Mouse (Mus musculus) hindbrain, embryonic 13.5 days (tissue): ENCODE measurements around the gene Pgm2l1. TPM values are rescaled to one million over a fixed set of nuclear protein-coding genes. Genes with fewer than 3 reads are reported as not detected.

Source experiments
- ATAC-seq: fragments of 200-750 bp; cut with Nextera tagmentation; 2 replicates; pipeline ENCODE4 v1.8.0; 2017; ENCODE audit warnings: moderate TSS enrichment; ENCODE audit not compliant: low FRiP score
- H3K27ac ChIP-seq: fragments of 300-500 bp; sonication (generic); 2 replicates; pipeline ENCODE4 v1.5.1; 2015; ENCODE audit warnings: inconsistent platforms, mild to moderate bottlenecking, moderate library complexity
- H3K27me3 ChIP-seq: fragments of 300-500 bp; sonication (generic); 2 replicates; pipeline ENCODE4 v1.6.1; 2015; ENCODE audit warnings: mild to moderate bottlenecking, inconsistent platforms
- H3K36me3 ChIP-seq: fragments of 300-500 bp; sonication (generic); 2 replicates; pipeline ENCODE4 v1.6.1; 2015; ENCODE audit warnings: mild to moderate bottlenecking, inconsistent platforms
- H3K4me1 ChIP-seq: fragments of 300-500 bp; sonication (generic); replicated peaks from 2 replicates; pipeline ENCODE4 v1.6.1; 2015; ENCODE audit warnings: inconsistent platforms
- H3K4me2 ChIP-seq: fragments of 300-500 bp; sonication (generic); 2 replicates; pipeline ENCODE4 v1.6.1; 2015; ENCODE audit warnings: inconsistent platforms, mild to moderate bottlenecking, moderate library complexity
- H3K4me3 ChIP-seq: fragments of 300-500 bp; sonication (generic); 2 replicates; pipeline ENCODE4 v1.5.1; 2015; ENCODE audit warnings: mild to moderate bottlenecking, inconsistent platforms
- H3K9ac ChIP-seq: fragments of 300-500 bp; sonication (generic); 2 replicates; pipeline ENCODE4 v1.6.1; 2015; ENCODE audit warnings: mild to moderate bottlenecking, inconsistent platforms
- H3K9me3 ChIP-seq: fragments of 300-500 bp; sonication (generic); 2 replicates; pipeline ENCODE4 v1.6.1; 2016; ENCODE audit warnings: inconsistent platforms
- WGBS: fragments of 180-500 bp; shearing (Covaris S2); methylation state at CpG from one replicate; pipeline ENCODE4 v1.1.7; 2015; 5-methylcytosine and 5-hydroxymethylcytosine counted together
- polyA plus RNA-seq: library from polyadenylated mRNA; unstranded; fragments of >200 nt; fragmentation: Nextera tagmentation; extraction: Ambion mirVana; gene quantifications from 2 replicates; pipeline ENCODE4 v1.2.1, GENCODE M21; 2015

The Pgm2l1 gene
- polyA plus RNA-seq = 21.0 and 21.4 TPM in 2 replicates

DNA sequence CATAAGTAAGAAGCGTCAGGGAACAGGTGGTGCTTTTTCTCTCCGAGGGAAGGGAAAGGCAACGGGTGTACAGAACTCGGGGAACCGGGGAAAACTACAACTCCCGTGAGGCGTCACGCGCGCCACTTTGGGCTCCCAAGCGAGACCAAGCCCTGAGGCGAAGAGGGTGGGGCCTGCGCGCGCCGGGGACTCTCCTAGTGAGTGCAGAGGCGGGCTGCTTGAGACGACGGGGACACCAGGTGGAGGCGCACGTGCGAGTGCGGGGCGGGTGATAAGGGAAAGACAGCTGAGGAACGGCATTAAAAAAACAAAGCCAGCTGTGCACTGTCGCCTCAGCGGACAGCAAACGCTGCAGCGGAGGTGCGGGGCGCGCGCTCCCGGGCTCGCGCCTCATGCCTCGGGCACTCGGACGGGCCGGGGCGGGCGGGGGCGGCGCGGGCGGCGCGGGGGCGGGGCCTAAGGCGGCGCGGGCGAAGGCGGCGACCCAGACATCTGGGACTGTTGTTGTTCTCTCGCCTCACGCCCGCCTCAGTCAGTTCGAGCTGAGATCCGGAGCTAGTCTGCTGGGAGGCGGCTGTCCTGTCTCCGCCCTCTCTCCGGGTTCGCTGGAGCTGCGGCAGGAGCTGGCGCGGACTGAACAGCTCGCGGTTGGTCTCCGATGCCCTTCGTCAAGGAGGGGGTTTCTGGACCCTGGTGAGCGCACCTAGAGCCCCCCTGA lies at the start of gene Pgm2l1:
Gene Pgm2l1, plus strand, starts transcription at position 237 of the 718 bp plus-strand sequence.
- peak within 1 kb of the TSS; percentile 75 for H3K4me2 ChIP-seq
- ATAC-seq = peak; percentile 97
- no peaks in the 10 kb centered on the region for H3K36me3 ChIP-seq
- no peaks in the 10 kb centered on the region for H3K9me3 ChIP-seq
- peaks cover 22% of the 10 kb centered on the region for H3K4me1 ChIP-seq
- peak within 1 kb of the TSS; percentile 92 for H3K4me3 ChIP-seq
- peak within 1 kb of the TSS; percentile 95 for H3K27ac ChIP-seq
- H3K27me3 ChIP-seq = no peaks in the 10 kb centered on the region
- WGBS = under 1% methylated on average over 38 of the region's 72 CpGs
- H3K9ac ChIP-seq = peak within 1 kb of the TSS; percentile 94

DNA sequence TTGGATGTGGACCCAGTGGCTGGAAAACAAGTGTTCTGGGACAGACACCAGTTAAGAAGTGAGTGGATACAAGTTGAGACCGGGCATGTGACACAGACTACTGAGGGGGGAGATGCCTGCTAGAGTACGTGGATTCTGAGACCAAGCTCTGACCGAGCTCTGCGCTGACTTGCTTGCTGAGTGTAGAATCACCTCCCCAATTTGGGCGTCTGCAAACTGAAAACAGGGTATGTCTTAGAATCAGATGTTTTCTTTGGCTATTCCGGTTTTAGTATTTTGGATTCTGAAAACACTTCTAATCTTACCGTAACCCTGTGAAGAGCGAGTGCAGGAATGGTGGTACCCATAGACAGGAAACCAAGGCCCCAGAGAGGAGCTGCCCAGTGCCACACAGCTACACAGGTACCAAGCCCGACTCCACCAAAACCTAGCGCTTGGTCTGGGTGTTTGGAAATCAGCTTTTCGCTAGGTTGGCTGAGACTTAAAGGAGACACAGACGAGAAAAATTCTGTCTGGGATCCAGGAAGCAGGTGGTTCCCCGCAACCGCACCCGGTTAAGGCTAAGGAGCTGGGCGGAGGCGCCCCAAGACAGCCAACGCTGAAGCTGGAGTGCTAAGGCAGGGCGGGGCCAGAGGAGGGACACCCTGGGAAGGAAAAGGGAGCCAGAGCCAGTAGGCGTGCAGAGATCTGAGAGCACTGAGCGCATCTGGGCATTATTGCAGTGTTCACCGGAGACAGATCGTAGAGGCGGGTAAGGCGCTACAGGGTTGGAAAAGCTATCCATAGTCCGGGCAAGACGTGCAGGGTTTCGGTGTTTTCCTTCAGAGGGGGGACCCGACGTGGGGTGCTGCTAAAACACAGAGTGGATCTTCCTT lies 48.9 kb upstream of the Pgm2l1 start:
- H3K27me3 ChIP-seq = peaks cover 67% of the 10 kb centered on the region
- ATAC-seq = peak; percentile 74; the same call in 1 of the 2 replicates
- WGBS = 8% methylated on average over 30 of the region's 30 CpGs

DNA sequence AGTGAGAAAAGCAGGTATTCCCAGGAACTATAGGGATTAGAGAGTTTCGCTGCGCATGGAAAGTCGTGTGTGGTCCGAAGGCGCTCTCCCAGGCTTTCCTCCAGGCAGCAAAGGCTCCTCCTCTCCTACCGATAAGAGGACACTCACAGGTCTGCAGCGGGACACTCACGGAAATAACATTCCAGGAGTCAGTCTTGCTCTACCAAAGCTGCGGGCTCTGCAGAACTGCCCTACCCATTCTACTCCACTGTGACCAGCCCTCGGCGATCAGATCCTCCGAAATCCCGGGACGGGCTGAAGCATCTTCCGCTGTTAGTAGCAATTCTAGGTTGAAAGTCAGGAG lies 48.3 kb upstream of the Pgm2l1 start:
- Histone ChIP-seq H3K9ac (peak overlapping the region; percentile 67), H3K4me1 (peaks cover 13% of the 10 kb centered on the region), H3K27me3 (peaks cover 67% of the 10 kb centered on the region), H3K27ac (no peak overlapping the region), H3K36me3 (no peaks in the 10 kb centered on the region), H3K9me3 (no peaks in the 10 kb centered on the region), H3K4me2 (peak overlapping the region; percentile 69), H3K4me3 (peak overlapping the region; percentile 39)
- no peak for ATAC-seq
- WGBS = 3% methylated on average over 15 of the region's 15 CpGs

More for the DNA sequence above, 48.9 kb upstream of the Pgm2l1 start:
- H3K27ac ChIP-seq = no peak overlapping the region
- peak overlapping the region; percentile 39 for H3K4me3 ChIP-seq
- H3K36me3 ChIP-seq = no peaks in the 10 kb centered on the region
- H3K9me3 ChIP-seq = no peaks in the 10 kb centered on the region
- peak overlapping the region; percentile 69 for H3K4me2 ChIP-seq
- H3K4me1 ChIP-seq = peaks cover 13% of the 10 kb centered on the region
- peak overlapping the region; percentile 67 for H3K9ac ChIP-seq

DNA sequence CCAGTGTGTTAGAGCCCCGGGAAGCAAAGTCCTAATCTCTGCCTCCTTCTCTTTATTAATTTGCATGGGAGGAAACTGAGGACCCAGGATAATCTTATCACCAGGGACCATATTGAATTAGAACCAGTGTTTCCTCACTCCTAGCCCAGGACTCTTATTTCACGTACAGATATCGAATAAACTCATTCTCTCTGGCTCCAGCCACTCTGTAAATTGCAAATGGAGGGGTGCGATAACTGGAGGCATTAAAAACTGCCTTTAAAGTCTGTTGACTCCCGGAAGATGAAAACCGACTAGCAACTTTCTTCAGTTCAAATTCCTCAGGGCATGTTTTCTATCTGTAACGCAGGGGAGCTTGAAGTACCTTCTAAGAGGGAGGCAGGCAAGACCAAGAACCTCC lies 47.8 kb upstream of the Pgm2l1 start:
- Histone ChIP-seq H3K36me3 (no peaks in the 10 kb centered on the region), H3K4me2 (peak overlapping the region; percentile 69), H3K4me1 (peaks cover 13% of the 10 kb centered on the region), H3K9me3 (no peaks in the 10 kb centered on the region), H3K9ac (no peak overlapping the region), H3K27me3 (peaks cover 67% of the 10 kb centered on the region), H3K4me3 (peak overlapping the region; percentile 39), H3K27ac (no peak overlapping the region)
- 74% methylated on average over 7 of the region's 7 CpGs for WGBS
- ATAC-seq = no peak

DNA sequence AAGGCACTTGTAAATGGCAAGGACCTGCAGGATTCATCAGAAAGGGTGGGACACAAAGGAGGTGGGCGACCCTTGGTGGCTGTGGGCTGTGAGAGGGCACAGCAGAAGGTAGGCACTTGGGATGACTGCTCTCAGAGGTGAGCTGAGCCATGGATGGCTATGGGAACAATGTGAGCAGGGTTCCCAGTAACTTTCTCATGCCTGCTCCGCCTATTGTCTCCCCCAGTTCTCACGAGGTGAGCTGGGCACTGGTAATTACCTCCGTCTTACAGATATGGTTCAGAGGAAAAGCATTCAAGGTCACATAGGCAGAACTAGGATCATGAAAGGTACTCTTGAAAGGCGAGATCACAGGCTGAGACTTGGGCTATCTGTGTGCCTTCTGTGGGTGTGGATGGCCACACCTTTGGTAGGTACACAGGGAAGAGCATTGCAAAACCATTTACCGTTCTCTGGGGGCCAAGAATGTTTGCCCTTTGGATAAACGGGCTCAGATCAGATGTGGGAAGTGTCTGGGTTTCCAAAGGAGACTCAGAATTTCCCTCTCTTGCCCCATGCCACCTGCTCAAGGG lies 47.3 kb upstream of the Pgm2l1 start:
- H3K27me3 ChIP-seq = peaks cover 67% of the 10 kb centered on the region
- H3K36me3 ChIP-seq = no peaks in the 10 kb centered on the region
- no peak overlapping the region for H3K4me3 ChIP-seq
- H3K9ac ChIP-seq = no peak overlapping the region
- no peak for ATAC-seq
- H3K4me2 ChIP-seq = no peak overlapping the region
- H3K27ac ChIP-seq = no peak overlapping the region
- WGBS = 77% methylated on average over 7 of the region's 7 CpGs
- no peaks in the 10 kb centered on the region for H3K9me3 ChIP-seq
- peaks cover 13% of the 10 kb centered on the region for H3K4me1 ChIP-seq

DNA sequence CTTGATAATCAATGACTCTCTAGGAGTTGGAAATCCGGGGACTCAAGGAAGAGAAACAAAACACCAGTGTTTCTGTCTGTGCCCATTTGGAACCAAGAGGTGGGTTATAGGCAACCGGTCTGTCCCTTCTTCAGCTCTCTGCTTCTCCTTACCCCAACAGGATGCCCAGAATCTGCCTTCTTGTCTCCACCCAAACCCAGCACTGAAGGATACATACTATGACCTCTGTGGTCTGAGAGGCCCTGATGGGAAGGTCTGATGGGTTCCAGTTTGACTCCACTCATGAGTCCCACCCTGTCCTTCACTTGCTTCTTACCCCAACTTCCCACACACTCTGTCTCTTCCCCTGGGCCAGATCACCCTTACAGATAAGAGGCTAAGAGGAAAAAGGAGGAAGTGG lies 46.0 kb upstream of the Pgm2l1 start:
- H3K9me3 ChIP-seq = no peaks in the 10 kb centered on the region

DNA sequence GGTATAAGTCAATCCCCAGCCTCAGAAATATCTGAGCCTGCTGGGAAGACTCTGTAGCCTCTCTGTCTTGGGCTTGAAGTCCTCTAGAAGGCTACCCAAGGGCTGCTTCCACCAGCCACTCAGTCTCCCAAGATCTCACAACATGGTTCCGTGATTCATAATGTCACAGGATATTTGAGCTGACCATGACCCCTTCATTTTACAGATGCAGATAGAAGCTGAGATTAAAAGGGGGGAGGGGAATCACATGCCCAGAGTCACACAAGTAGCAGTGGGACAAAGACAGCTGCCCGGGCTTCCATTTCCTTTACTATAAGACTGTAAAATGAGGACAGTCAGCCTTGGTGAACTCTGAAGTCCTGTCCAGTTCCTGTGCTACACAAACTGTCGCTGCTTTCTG lies 45.6 kb upstream of the Pgm2l1 start:
- no peak overlapping the region for H3K9ac ChIP-seq
- no peak for ATAC-seq
- no peaks in the 10 kb centered on the region for H3K36me3 ChIP-seq
- 77% methylated on average over 3 of the region's 3 CpGs for WGBS
- no peaks in the 10 kb centered on the region for H3K9me3 ChIP-seq
- H3K27ac ChIP-seq = no peak overlapping the region
- H3K4me2 ChIP-seq = no peak overlapping the region
- no peak overlapping the region for H3K4me3 ChIP-seq
- H3K27me3 ChIP-seq = peaks cover 57% of the 10 kb centered on the region
- H3K4me1 ChIP-seq = peaks cover 13% of the 10 kb centered on the region

More for the DNA sequence above, 46.0 kb upstream of the Pgm2l1 start:
- no peak for ATAC-seq
- peaks cover 13% of the 10 kb centered on the region for H3K4me1 ChIP-seq
- H3K9ac ChIP-seq = no peak overlapping the region
- no peak overlapping the region for H3K4me2 ChIP-seq
- H3K36me3 ChIP-seq = no peaks in the 10 kb centered on the region
- no peak overlapping the region for H3K4me3 ChIP-seq
- 82% methylated on average over 2 of the region's 2 CpGs for WGBS
- peaks cover 61% of the 10 kb centered on the region for H3K27me3 ChIP-seq
- no peak overlapping the region for H3K27ac ChIP-seq

DNA sequence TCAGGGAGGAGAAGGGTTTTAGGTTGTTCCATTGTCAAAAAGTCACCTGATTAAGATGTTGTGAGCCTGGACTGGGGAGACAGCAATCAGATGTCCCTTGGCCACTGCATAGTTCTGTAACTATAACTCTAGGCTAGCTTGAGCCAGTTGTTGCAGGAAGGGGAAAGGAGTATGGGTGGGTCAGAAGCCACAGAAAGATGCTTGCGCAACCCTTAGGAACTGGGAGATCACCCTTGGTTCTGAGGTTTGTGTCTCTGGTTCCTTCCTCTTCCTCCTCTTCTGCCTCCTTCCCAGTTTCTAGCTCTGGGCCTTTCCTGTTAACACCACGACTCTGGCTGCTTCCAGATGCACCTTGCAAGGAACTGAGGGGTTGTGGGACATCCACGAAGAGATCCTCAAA lies 44.8 kb upstream of the Pgm2l1 start:
- Histone ChIP-seq H3K36me3 (no peaks in the 10 kb centered on the region), H3K4me2 (no peak overlapping the region), H3K27ac (no peak overlapping the region), H3K27me3 (peaks cover 49% of the 10 kb centered on the region), H3K9ac (no peak overlapping the region), H3K4me3 (no peak overlapping the region), H3K4me1 (peaks cover 13% of the 10 kb centered on the region), H3K9me3 (no peaks in the 10 kb centered on the region)
- ATAC-seq = no peak
- WGBS = 75% methylated on average over 3 of the region's 3 CpGs

DNA sequence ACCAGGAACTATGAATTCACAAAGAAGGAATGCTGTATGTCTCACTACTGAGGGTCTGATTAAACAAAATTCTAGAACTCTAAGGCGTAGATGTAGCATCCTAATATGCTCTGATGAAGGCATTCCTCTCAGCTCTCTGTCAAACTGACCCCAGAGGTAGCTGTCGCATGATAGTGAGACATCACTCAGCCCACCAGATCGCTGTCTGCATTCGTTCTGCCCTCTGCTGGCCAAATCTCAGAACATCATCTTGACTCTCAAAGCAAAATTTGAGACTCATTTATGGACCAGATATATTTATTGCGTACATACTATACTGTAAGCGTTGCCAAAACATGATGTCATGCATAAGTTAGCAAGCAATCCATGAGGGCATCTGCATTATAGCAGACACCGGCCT lies 39.6 kb upstream of the Pgm2l1 start:
- 25% methylated on average over 7 of the region's 7 CpGs for WGBS
- no peak for ATAC-seq
- Histone ChIP-seq H3K27ac (no peak overlapping the region), H3K9ac (no peak overlapping the region), H3K9me3 (no peaks in the 10 kb centered on the region), H3K4me3 (no peak overlapping the region), H3K36me3 (no peaks in the 10 kb centered on the region), H3K27me3 (peaks cover 6% of the 10 kb centered on the region; the same call in 1 of the 2 replicates), H3K4me2 (no peak overlapping the region), H3K4me1 (no peaks in the 10 kb centered on the region)

DNA sequence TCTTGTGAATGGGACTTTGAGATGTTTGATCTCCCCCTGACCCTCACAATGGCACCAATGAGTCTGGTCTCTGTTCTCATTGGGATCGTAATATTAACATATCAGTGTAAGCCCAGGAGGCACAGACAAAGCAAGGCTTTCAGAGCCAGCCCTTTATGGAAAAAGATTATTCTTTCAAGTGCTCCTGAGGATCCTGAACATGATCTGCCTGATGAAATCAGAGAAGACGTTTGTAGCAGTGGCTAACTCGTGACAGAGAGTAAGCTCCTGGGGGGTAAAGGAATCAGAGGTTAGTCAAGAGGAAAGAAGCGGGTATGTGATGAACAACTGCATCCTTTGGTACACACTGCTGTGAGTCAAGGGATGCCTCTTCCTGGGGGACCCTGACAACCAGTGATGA lies 37.0 kb upstream of the Pgm2l1 start:
- Histone ChIP-seq H3K27me3 (peaks cover 6% of the 10 kb centered on the region; the same call in 1 of the 2 replicates), H3K9me3 (no peaks in the 10 kb centered on the region), H3K27ac (no peak overlapping the region), H3K4me2 (no peak overlapping the region), H3K36me3 (no peaks in the 10 kb centered on the region), H3K9ac (no peak overlapping the region), H3K4me1 (no peaks in the 10 kb centered on the region), H3K4me3 (no peak overlapping the region)
- WGBS = 41% methylated on average over 4 of the region's 4 CpGs
- no peak for ATAC-seq

DNA sequence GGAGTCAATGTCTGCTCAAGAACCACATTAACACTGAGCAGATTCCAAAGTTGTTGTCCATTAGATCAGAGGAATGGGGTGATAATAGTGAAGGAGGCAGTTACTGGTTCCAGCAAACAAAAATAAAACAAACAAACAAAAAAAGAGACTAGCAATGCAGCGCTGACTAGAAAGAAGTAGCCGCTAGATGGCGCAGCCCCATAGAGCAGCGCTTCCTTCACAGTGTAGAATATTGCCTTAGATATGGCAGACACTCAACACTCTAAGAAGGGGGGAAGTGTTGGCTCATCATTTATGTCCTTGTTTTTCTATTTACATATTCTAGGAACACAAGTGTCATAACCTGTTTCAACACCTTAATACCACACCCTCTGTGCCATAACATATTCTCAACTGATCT lies 36.4 kb upstream of the Pgm2l1 start:
- H3K27ac ChIP-seq = no peak overlapping the region
- no peak overlapping the region for H3K9ac ChIP-seq
- H3K36me3 ChIP-seq = no peaks in the 10 kb centered on the region
- no peaks in the 10 kb centered on the region for H3K4me1 ChIP-seq
- 11% methylated on average over 4 of the region's 4 CpGs for WGBS
- peak; percentile 68; the same call in 1 of the 2 replicates for ATAC-seq
- peaks cover 6% of the 10 kb centered on the region; the same call in 1 of the 2 replicates for H3K27me3 ChIP-seq
- no peak overlapping the region for H3K4me2 ChIP-seq
- H3K9me3 ChIP-seq = no peaks in the 10 kb centered on the region
- H3K4me3 ChIP-seq = no peak overlapping the region

DNA sequence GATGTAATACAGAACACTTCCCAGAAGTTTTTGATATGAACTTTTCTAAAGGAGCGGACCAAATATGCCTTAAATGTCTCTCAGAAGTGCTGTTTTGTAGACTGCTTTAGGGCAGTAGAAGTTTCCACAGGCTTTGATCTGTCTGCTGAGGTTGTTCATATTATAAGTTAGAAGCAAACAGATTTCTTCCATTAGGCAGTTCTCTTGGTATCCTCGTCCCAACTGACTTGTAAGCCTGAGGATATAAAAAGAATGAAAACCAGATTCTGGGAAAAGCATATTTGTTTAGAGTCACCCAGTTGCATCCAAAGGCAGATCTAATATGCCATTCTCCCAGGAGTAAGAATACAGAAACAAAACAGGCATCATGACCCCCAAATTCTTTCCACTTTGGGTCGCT lies 26.0 kb upstream of the Pgm2l1 start:
- Histone ChIP-seq H3K9ac (no peak overlapping the region), H3K4me3 (no peak overlapping the region), H3K9me3 (no peaks in the 10 kb centered on the region), H3K27ac (no peak overlapping the region), H3K4me2 (no peak overlapping the region), H3K4me1 (no peaks in the 10 kb centered on the region), H3K36me3 (no peaks in the 10 kb centered on the region), H3K27me3 (no peaks in the 10 kb centered on the region)
- 88% methylated on average over 3 of the region's 3 CpGs for WGBS
- no peak for ATAC-seq
